Mouse (Mus musculus) gastrocnemius, postnatal 14 days (tissue): ENCODE data around the gene Lrrc34. TPM values are rescaled to one million over a fixed set of nuclear protein-coding genes. Genes with fewer than 3 reads are reported as not detected.

Experiments
- DNase-seq: peaks from one replicate; pipeline ENCODE4 v3.0.0; 2021; ENCODE audit warnings: mixed read lengths
- intact Hi-C: fragments of 180-260 bp; cut with DNase I; formaldehyde crosslinking; loops from one replicate; pipeline ENCODE4 v1.15.1; 2025; ENCODE audit warnings: low total_unique reads
- total RNA-seq, 2 experiments: library from RNA; stranded (reverse); gene quantifications; 2 replicates each; pipeline ENCODE4 v1.2.3; 2021

Gene Lrrc34
- total RNA-seq, 2 experiments from 2014 or later = not detected

DNA sequence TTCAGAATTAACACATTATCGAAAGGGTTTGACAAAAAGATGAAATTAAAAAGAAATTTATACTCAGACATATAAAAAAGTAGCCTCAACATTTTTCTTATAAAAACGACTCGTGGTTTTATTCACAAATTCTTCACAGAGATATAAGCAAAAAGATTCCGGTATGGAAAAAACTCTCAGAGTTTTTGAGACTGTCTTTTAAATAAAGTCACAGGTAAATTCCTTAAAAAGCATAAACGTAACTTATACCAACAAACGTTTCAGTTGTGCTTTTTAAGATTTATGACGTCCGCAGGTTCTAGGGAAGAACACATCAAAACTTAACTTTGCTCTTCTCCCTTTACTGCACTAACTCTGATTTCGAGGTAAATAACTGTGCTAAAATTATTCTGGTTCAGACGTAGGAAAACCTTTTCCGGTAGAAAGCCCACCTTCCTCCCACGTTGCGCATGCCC lies 46.0 kb downstream of the Lrrc34 start:
- intact Hi-C loops = no loop called here
- DNase-seq = no peak

GRCm38 (mm10) chr3:30601175-30601574 lies 46.5 kb downstream of the Lrrc34 start:
- intact Hi-C loops = no loop called here
- DNase-seq = peak; percentile 73

- DNase-seq = no peak
Observed at GRCm38 (mm10) chr3:30600717-30601116, 47.0 kb downstream of the Lrrc34 start.

DNA sequence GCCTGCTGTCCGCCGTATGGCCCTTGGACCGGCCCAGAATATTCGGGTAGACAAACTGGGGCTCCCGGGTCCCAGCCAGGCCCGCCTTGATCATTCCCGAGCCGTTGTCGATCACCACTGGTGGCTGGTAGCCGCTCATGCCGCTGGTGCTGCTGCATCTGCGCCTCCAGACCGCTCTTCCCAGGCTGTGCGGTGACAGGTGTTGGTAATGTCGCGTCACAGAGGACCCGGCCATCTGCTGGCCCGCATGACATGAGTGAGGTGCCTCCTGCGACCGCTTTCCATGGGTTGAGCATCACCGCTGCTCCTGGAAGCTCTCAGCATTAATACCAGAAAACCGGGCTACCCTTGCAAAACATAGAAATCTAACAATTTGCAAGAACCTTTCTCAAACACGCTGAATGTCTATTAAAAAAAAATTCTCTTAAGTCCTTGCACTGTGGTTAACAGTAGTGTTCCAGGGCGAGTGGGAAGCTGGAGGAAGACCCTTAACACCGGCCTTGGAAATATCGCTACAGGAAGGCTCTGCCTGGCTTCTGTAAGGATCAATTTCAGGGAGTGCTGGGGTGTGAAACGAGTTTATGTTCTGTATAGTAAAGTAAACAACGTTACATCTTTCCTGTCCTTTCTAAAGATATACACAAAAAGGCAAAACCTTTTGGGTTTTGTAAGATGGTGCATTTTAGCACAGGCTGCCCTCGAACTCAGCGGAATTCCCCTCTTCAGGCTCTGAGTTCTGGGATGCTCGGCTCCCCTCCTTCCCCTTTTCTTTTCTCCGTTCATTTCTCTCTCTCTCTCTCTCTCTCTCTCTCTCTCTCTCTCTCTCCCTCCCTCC lies 47.7 kb downstream of the Lrrc34 start, which contains the start of gene Actrt3:
Gene Actrt3, minus strand, starts transcription at position 229 of the 835 bp plus-strand sequence.
- intact Hi-C loops = loop anchor here (10.0 kb wide), 1 partner anchor 395 kb away; the partner anchor contains the start of gene Prkci
- DNase-seq = peak; percentile 17

More at GRCm38 (mm10) chr3:30600717-30601116, 47.0 kb downstream of the Lrrc34 start:
- intact Hi-C loops = no loop called here

GRCm38 (mm10) chr3:30597271-30597670 lies 50.4 kb downstream of the Lrrc34 start:
- intact Hi-C loops = loop anchor here (10.0 kb wide), 1 partner anchor 398 kb away; the partner anchor contains the start of gene Prkci
- no peak for DNase-seq

- intact Hi-C loops = loop anchor here (10.0 kb wide), 1 partner anchor 400 kb away; the partner anchor contains the start of gene Prkci
- peak; percentile 18 for DNase-seq
Observed at GRCm38 (mm10) chr3:30595111-30595832, 52.4 kb downstream of the Lrrc34 start.

- no peak for DNase-seq
- intact Hi-C loops = loop anchor here (10.0 kb wide), 1 partner anchor 401 kb away; the partner anchor contains the start of gene Prkci
Observed at GRCm38 (mm10) chr3:30593719-30594485, 53.8 kb downstream of the Lrrc34 start.

- intact Hi-C loops = loop anchor here (10.0 kb wide), 1 partner anchor 402 kb away; the partner anchor contains the start of gene Prkci
- no peak for DNase-seq
Observed at GRCm38 (mm10) chr3:30592418-30592853, 55.2 kb downstream of the Lrrc34 start.

- intact Hi-C loops = no loop called here
- no peak for DNase-seq
Observed at GRCm38 (mm10) chr3:30588865-30589264, 58.8 kb downstream of the Lrrc34 start.

Other genes with a start within 250 kb of the Lrrc34 start
- gene Mecom, start 99.9 kb downstream of the Lrrc34 start, total RNA-seq = 10 to 100 TPM in 1 of 2 experiments, 1 to 10 TPM in 1; 9.8 to 12.2 TPM
- not detected for gene Actrt3, start 47.9 kb downstream of the Lrrc34 start, total RNA-seq
- 10 to 100 TPM; 10.9 to 11.6 TPM for gene Mynn, start 45.8 kb downstream of the Lrrc34 start, total RNA-seq
- gene Lrriq4, start 3.4 kb downstream of the Lrrc34 start, total RNA-seq = not detected
- not detected for gene Lrrc31, start 52.0 kb upstream of the Lrrc34 start, total RNA-seq
- gene Samd7, start 98.4 kb upstream of the Lrrc34 start, total RNA-seq = under 1 TPM in 1 of 2 experiments, not detected in 1; 0.06 TPM
- 10 to 100 TPM; 37.8 to 38.5 TPM for gene Sec62, start 145.0 kb upstream of the Lrrc34 start, total RNA-seq
- gene Gpr160, start 208.1 kb upstream of the Lrrc34 start, total RNA-seq = under 1 TPM; 0.51 to 0.53 TPM